Mouse (Mus musculus) lung, adult 18-20 months (tissue): ENCODE results near the gene Gstm3.

ENCODE experiments used
- DNase-seq, 2 experiments: peaks; one replicate each; pipeline ENCODE4 v3.0.0; 2022; ENCODE audit warnings: mixed read lengths in 2 of 2

The Gstm3 gene

GRCm38 (mm10) chr3:107928691-107929090 lies 40.4 kb downstream of the Gstm3 start:
- DNase-seq: peak; percentile 52 to 57

GRCm38 (mm10) chr3:107927841-107928240 lies 41.2 kb downstream of the Gstm3 start:
- no peak for DNase-seq

- DNase-seq: no peak
These were observed 43.7 kb downstream of the Gstm3 start for GRCm38 (mm10) chr3:107925335-107925734.

GRCm38 (mm10) chr3:107920348-107920747 lies 48.7 kb downstream of the Gstm3 start:
- no peak for DNase-seq

- peak in 1 of 2 experiments; percentile 39 for DNase-seq
These were observed 51.2 kb downstream of the Gstm3 start for GRCm38 (mm10) chr3:107917783-107918408.

- no peak for DNase-seq
These were observed 52.0 kb downstream of the Gstm3 start for GRCm38 (mm10) chr3:107917097-107917496.

- no peak for DNase-seq
These were observed 52.4 kb downstream of the Gstm3 start for GRCm38 (mm10) chr3:107916674-107917073.
